Mouse (Mus musculus): ENCODE measurements around the gene Mus81.

- no peak for TF ChIP-seq POLR2A (IDR thresholded peaks at IDR 0.05; ENCODE audit: borderline replicate concordance, control insufficient read depth, low read depth, low read length)
- no peak for TF ChIP-seq CTCF (IDR thresholded peaks at IDR 0.05; ENCODE audit: control insufficient read depth, insufficient read depth, low read length)
These were observed 24.1 kb upstream of the Mus81 start for GRCm38 (mm10) chr19:5512091-5513004.

All from bone marrow, adult 2 months (tissue).